Mouse (Mus musculus) thymus, postnatal 14 days (tissue): ENCODE measurements at regions not wholly inside any gene's neighbourhood (a gene's known extent, or its start where the extent isn't known, plus 50 kb on each side); places are given as distances from the start of the nearest gene placed in this dataset.
"Not testable (repeated sequence)": the region's sequence is repeated elsewhere in the genome, so short reads cannot be mapped to it uniquely, and the experiment has no call there.

Source experiments
- DNase-seq: peaks from one replicate; pipeline ENCODE4 v3.0.0; 2021

- no peak for DNase-seq
Observed at GRCm38 (mm10) chr2:21980177-21980576, 247.1 kb upstream of the Myo3a start.

- no peak for DNase-seq
Observed at GRCm38 (mm10) chr2:22024438-22024837, 202.9 kb upstream of the Myo3a start.

GRCm38 (mm10) chr2:22026794-22027193 is 200.5 kb upstream of the Myo3a start:
- no peak for DNase-seq

- DNase-seq, result no peak
Observed at GRCm38 (mm10) chr2:22028569-22028968, 198.7 kb upstream of the Myo3a start.

- DNase-seq, result no peak
Observed at GRCm38 (mm10) chr2:22029022-22029803, 198.1 kb upstream of the Myo3a start.

GRCm38 (mm10) chr2:22029804-22030194 is 197.5 kb upstream of the Myo3a start:
- no peak for DNase-seq

GRCm38 (mm10) chr2:22036841-22037240 is 190.5 kb upstream of the Myo3a start:
- no peak for DNase-seq

- no peak for DNase-seq
Observed at GRCm38 (mm10) chr2:22038780-22039179, 188.5 kb upstream of the Myo3a start.

GRCm38 (mm10) chr2:22043937-22044336 is 183.4 kb upstream of the Myo3a start:
- not testable (repeated sequence) for DNase-seq

GRCm38 (mm10) chr2:22044949-22045348 is 182.4 kb upstream of the Myo3a start:
- DNase-seq, result no peak

- DNase-seq, result no peak
Observed at GRCm38 (mm10) chr2:22047465-22047864, 179.8 kb upstream of the Myo3a start.

GRCm38 (mm10) chr2:22066535-22066934 is 160.8 kb upstream of the Myo3a start:
- DNase-seq, result no peak

GRCm38 (mm10) chr2:22096848-22097247 is 130.5 kb upstream of the Myo3a start:
- no peak for DNase-seq

GRCm38 (mm10) chr2:22105150-22105549 is 122.2 kb upstream of the Myo3a start:
- DNase-seq, result no peak

- no peak for DNase-seq
Observed at GRCm38 (mm10) chr2:22149721-22150120, 77.6 kb upstream of the Myo3a start.

GRCm38 (mm10) chr2:22156576-22156975 is 70.7 kb upstream of the Myo3a start:
- no peak for DNase-seq

GRCm38 (mm10) chr2:22165443-22165842 is 61.9 kb upstream of the Myo3a start:
- no peak for DNase-seq

GRCm38 (mm10) chr2:22165919-22166318 is 61.4 kb upstream of the Myo3a start:
- DNase-seq, result no peak
